Mouse (Mus musculus) MEL-GATA-1-ER (cell line): ENCODE measurements around the gene Kdelc2.

Source experiments
- DNase-seq: peaks from one replicate; pipeline ENCODE4 v3.0.0-alpha.2; 2012; ENCODE audit warnings: low read depth; ENCODE audit errors: extremely low read depth

The Kdelc2 gene

DNA sequence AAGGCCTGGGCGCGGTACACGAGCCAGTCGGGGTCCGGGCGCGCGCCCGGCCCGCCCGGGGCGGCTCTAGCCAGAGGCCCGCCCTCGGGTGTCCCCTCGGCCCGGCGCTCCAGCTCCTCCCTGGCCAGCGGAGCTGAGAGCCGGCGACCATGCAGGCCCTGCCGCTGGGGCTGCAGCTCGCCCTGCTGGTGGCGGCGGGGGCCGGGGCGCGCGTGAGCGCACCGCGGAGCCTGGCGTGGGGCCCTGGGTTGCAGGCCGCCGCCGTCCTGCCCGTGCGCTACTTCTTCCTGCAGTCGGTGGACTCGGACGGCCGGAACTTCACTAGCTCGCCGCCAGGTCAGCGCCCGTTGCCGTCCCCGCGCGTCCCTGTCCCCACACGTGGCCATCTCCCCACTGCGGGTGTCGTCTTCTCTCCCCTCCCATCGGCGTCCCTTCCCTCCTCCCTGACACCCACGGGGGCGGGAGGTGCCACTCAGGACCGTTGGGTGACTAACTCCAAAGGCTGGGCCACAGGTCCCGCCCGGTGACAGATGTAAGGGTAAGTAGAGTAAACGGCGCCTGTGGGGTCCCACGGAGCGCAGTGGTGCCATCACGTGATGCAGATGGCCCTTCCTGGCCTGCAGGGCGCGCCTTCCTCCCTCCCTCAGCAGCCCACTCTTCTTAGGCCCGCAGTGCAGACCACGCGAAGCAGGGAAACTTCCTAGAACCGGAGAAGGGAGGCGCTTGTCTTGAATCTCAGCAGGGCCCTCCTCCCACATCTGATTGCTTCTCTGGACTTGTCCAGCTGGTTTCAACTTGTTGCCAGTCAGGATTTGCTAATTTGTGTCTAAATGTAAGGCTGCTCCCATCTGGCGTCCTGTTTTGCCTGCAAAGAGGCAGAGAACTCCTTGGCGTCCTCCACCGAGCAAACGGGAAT, at the start of gene Kdelc2:
Gene Kdelc2 (plus strand): TSS at position 75 of the 916 bp plus-strand sequence.
- no peak for DNase-seq

DNA sequence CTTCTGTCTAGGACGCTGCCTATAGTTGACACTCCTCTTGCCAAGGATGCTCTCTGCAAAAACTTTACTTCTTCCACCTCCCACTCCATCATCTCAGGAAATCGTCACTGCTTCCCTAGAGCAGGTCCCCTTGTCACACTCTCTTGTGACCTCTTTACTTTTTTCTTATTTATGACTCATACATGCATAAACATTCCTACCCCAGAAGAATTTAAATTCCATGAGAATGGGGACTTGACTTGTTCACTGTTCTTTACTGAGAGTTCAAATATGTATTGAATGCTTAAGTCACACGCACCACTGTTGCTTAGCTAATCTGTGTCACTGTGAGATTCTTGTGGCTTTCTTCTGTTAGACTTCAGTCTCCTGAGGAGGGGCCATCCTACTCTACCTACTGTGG, 48.7 kb upstream of the Kdelc2 start:
- no peak for DNase-seq

DNA sequence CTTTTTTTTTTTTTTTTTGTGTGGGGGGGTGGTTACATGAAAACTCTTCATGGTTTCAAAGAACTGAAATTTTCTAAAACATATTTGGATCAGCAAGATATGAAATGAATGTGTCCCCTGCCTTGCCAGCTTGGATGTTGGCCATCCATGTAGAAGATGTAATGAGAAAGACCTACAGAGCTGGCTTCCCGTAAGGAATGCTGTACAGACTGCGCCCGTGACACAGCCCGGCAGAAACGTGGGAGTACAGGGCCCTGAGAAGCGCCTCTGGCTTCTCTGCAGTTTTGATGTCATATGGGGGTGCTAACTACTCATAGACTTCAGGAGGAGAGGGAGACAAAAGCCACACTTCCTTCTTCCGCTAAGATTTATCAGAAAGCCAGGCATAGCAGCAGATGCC, 44.2 kb upstream of the Kdelc2 start:
- DNase-seq, result no peak

DNA sequence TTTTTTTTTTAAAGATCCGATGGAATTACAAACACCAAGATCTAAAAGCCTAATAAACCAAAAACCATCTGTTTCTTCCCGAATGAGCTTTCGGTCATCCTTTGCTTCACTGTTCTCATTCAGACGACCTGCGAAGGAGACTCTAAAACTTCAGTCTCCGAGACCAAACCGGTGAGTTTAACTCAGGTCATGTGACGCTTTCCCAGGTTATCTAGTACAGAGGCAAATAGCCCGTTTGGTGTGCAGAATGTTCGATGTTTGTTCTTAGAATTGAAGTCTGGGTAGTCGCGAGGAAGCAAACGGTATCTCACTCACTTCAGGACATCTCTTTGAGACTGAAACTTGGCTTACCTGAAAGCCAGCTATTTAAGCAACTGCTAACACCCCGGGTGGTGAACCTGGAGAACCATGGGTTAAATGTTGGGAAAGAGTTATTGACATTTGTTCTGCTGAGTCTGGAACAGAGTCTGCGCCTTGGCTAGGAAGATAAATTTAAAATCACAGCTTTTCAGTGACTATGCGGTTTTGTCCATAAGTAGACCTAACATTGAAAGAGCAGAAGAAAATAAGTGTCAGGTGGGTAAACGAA, 43.4 kb upstream of the Kdelc2 start:
- no peak for DNase-seq

DNA sequence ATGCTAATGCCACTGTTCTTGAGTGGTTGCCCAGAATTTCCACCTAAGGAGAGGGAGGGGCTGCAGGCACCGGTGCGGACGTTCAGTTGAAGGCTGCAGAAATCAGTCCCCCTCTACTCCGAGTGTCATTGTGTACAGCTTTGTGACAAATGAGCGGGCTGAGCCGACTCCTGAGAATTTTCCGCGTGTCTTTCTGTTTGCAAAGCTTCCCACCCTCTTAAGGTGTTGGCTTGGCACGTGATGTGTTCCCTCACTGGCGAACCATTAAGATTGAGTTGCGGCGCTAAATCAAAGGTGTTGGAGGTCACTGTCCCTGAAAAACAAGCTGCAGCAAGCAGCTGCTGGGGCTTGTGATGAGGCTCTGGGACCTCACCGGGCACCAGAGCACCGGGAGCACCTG, 42.9 kb upstream of the Kdelc2 start:
- DNase-seq, result no peak

DNA sequence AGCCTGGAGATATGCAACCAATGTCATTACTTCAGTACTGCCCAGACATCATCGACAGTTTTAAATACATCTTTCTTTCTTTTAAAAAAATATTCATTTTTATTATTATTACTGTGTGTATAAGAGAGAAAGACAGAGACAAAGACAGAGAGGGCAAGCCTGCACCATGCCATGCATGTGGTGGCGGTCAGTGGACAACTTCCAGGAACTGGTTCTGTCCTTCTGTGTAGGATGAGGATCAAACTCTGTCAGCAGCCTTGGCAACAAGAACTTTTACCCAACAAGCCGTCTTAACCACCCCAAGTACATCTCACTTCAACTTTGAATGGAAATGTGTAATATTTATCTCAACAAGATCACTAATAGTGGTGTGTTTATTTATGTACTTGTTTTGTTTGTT, 41.8 kb upstream of the Kdelc2 start:
- no peak for DNase-seq

DNA sequence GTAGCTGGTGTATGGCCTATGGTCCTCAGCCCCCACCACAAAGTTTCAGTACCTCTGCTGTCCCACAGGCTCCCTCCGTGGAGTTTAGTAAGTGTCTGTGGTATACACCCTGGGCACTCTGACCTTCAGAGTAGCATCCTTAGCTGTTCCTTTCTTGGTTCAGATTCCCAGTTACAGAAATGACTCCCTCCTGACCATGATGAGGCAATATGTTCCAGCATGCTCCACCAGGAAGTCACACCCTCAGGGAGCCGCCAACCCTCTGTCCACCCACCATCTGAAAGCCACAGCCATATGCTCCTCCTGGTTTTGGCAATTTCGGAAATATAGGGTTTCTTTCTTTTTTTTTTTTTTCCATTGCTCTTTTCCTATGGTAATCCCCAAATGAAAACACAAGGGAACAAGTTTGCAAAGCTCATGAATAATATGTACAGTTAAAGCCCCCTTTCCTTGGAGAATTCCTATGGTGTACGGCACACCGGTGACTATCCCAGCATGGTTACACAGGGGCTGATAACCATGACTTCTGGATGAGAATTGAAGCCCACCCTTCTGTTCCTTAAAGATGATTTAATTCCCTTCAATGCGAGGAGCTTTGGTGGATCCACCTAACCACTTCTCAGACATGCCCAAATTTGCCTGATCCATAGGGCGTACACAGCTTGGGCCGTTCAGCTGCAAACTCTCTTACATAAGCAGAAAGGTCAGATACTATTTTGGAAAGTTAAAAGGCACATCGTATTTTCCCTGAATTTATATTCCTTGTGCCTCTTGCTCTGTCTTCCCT, 39.0 kb upstream of the Kdelc2 start:
- DNase-seq, result no peak

DNA sequence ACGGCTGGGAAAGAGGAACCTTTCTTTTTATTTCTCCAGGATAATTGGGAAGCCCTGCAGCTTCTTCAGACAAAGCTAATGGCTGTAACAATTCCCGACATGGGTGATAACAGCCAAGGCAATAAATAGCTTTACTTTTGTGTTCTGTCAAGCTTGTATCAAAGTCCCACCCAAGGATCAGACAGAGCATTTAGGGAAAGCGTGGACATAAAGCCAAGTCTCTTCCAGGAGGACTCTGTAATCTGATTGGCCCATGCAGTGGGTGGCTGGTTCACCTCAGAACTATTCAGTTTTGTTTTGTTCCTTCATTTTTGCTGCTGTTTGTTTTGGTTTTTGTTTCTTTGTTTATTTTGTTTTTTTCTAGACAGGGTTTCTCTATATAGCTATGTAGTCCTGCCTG, 38.1 kb upstream of the Kdelc2 start:
- no peak for DNase-seq

DNA sequence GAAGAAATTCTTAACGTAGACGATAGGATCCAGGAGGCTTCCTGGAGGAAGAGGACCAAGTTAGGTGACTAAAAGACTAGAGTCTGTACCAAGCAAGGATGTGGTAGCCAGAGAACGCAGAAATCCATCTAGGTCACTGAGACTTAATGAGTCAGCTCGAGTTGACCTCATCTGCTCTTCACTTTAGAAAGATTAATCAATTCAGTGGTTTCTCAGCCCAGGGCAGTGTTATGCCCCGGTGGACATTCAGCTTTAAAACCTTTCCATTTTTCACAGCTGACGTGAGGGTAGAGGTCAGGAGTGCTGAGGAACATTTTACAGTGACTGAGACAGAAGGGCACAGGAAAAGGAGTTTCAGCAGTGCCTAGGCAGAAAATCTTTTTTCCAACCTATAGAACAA, 37.4 kb upstream of the Kdelc2 start:
- no peak for DNase-seq

DNA sequence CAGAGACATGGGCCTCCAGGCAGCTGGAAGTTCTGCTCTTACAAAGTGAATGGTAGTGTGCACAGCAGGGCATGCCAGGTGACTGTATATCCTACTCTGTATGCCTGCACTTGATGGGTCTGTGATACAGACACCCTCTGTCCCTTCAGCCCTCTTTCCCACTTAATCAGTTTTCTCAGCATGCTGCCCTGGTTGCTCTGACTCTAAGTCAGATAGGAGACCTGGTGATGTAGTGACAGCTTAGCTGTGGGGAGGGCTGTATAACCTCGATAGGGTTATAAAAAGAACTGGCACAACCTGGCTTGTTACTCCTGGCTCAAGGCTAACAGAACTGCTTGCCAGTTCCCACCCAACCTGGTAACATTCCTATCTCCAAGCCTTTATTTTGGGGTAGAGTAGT, 34.6 kb upstream of the Kdelc2 start:
- DNase-seq, result no peak

DNA sequence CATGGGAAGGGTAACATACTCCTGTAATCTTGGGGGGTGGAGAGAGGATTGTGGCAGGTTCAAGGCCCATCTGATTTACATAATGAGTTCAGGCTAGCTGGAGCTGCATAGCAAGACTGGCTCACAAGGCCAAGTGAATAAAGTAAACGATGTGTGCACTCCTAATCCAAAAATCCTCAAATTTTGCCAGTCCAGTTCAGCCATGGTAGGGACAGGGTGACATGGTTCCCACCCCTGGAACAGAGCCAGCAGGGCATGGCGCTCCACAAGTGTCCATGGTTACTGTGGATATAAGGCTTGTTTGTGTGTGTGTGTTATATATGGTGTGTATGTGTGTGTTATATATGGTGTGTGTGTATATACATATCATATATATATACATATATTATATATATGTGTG, 33.5 kb upstream of the Kdelc2 start:
- no peak for DNase-seq

DNA sequence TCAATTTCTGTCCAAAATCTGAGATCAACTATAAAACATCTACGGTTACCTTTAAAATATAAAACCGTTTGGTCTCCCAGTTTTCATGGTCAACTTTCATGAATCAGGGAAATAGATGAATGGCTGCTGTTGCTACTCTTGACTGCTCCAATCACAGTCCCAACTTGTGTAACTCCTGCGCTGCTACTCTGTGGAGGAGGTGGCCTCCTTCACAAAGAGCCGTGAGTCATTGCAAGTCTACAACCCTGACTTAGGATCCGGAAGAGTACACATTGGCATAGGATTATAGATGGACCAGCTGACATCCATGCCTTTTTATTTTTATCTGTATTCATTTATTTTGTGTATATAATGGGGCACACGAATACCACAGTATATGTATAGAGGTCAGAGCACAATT, 31.9 kb upstream of the Kdelc2 start:
- DNase-seq, result no peak

DNA sequence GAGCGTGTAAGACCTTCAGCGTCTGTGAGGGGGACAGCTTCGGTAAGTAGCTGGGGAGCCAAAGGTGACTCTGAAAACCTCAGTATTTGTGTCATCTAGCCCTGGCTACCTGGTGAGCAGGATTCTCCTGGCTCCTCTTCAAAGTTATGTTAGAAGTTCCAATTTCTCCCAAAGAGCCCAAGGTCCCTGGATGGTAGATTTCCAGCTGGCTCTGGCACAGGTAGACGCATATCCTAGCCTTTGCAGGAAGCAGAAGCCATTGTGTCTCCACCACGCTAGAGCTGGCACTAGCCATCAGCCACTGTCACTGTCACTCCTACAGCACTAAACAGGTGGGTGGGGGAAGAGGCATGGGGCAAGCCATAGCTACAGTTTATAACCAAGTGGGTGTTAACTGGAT, 30.7 kb upstream of the Kdelc2 start:
- no peak for DNase-seq

DNA sequence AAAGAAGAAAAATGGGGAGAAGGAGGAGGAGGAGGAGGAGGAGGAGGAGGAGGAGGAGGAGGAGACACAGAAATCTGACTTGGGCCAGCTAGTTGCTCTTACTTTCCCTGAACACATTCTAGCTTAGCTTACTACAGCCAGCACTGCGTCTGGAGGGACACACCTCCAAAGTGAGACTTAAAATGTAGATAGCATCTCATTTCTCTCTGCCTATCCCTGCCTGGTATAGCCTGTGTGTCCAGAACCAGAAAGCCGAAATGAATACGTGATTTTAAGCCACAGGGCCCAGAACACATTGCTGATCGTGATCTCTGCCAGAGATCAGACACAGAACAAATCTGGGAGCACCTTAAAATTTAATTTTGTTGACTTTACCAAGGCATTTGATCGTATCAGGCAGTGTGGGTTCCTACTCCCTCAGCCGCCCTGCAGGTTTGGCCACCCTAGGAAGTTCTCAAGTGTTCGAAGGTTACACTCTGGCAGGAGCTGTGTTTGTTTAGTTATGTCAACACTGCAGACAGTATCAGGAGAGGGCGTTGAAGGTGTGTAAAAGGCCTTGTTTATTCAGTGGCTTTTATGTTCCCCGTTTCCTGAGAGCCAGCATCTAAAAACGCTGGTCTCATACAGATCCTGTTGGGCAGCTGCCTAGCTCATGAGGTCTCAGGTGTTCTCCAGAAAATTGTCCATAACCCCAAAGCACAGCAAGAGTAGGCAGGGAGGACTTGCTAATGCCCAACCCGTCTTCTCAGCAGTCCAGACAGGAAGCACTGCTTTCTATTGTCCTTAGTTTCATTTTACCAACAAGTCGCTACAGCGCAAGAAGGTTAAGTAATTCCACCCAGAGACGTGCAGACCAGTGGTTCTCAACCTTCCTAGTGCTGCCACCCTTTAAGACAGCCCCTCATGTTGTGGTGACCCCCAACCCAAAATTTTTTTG, 27.3 kb upstream of the Kdelc2 start:
- DNase-seq, result no peak

DNA sequence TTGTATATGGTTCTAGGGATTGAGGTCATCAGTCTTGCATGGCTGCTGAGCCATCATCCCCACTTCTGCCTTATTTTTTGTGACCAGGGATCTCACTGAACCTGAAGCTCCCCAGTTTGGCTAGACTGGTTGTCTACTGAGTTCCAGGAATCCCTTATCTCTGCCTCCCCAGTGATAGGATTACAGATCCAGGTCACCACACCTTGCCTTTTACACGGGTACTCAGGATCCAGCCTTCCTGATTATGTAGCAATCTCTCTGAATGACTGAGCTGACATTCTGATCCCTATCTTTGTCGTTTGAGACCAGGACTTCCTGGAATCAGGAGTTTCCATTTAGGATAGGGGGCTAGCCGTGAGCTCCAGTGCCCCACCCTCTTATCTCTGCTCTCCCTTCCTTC, 12.5 kb upstream of the Kdelc2 start:
- no peak for DNase-seq

DNA sequence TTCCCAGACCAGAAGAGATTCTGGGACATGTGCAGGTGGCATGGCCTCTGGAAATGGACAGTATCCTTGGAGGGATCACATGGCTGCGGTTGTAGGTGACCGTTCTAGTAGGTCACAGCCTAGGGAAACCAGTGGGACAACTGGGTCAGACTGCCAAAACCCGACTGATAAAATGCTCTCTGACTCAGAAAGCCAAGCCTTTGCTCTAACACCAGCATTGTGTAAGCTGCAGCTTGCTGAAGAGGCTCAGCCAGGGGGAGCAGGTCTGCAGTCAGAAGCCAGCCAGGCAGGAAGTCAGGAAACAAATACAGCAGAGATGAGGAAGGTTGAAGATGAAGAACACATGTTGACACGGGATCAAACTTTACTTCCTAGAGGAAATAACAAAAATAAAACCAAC, 7.9 kb upstream of the Kdelc2 start:
- no peak for DNase-seq

DNA sequence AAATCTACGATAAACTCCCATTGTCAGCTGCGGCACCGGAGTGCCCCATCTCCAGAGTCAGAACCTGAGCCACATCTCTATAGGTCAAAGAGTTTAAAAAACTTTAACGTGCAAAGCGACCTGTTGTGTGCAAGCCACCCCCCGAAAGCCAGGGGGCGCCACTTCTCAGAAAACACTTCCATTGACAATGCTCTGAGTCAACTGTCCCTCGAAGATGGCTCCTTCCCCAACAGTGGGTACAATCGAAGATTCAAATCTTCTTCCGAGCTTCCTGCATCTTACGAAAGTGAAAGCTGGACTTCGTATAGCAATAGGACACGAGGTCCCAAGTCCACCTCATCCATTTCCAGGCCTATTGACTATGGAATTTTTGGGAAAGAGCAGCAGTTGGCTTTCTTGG, 7.0 kb upstream of the Kdelc2 start:
- no peak for DNase-seq

DNA sequence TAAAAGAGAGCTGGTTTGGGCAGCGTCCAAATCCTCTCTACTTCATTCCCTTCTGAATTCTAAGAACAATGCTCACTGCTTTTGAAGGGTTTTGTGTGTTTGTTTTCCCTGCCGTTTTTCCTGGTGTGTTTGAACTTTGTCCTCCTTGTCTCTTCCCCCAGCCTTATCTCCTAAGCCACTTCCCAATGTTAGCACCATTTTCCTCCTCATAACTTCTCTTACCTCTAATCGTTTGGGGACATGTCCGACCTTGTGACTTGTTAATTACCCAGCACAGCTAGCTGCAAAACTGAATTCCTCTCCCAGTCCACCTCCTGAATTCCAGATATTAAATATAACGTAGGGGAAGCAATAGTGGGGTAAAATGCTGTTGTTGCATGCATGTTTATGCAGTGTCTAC, 6.2 kb upstream of the Kdelc2 start:
- DNase-seq, result no peak

DNA sequence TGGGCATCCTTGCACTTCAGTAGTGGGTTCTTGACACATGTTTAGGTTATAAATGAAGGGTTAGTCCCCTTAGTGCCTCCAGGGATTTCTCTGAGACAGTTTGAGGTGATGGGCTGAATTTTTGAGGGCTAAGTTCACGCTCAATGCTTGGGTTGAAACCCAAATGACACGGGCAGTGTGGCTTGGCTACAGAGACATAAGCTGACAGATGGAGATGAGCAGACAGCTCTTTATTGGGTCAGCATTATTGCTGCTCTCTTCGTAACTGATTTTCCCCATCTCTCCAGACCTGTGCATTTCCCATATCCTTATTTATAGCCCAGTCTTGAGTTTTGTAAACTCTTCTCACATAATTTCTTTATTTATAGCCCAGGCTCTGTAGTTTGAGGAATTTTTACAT, 5.7 kb upstream of the Kdelc2 start:
- DNase-seq, result no peak

DNA sequence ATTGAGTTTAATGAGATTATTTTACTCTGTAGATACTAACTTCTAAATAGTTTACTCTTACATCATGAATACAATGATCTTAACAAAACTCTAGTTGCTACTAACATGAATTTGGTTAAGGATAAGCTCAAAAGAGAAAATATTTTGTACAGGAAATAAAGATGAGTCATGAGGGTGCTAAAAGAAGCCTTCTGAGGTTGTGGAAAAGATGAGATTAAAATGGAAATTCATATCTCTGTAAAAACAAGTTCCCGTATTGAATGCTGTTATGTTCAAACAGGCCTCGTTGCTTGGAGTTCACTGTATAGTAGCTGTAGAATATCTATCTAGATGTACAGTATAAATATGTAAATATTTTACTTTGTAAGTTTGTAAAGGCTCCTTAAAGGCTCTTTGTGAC, 3.2 kb upstream of the Kdelc2 start:
- no peak for DNase-seq

DNA sequence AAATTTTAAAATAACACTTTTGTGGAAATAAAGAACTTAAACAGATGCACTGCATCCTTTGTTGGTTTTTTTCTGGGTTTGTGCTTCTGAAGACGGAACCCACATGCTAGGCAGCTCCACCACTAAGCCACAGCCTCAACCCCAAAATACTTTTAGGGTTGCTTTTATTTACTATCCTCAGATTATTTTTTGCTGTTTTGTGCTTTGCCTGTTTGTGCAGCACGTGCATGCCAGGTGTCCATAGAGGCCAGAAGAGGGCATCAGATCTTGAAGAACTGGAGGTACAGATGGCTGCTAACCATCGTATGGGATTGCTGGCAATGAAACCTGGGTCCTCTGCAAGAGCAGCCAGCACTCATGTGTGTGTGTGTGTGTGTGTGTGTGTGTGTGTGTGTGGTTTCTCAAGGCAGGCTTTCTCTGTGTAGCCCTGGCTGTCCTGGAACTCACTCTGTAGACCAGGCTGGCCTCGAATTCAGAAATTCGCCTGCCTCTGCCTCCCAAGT, 2.7 kb upstream of the Kdelc2 start:
- no peak for DNase-seq
